In genomic region chr2:166301161-166301560, GRCm38 (mm10) we compare ENCODE assay signal across 8 mouse cellular contexts.
A peak's percentile ranks its signal among the peaks of the same experiment; 100 is the strongest.
DNase-seq lines count a peak whose midpoint lies in the region; ATAC-seq and TF ChIP-seq lines count a peak whose summit lies in the region.

No protein-coding gene starts in this region.

- H3K4me2 ChIP-seq in hindbrain, embryonic 13.5 days, result no peak overlapping the region
- H3K4me2 ChIP-seq in intestine, postnatal 0 days (replicated peaks; ENCODE audit: low read depth), result no peak overlapping the region

- H3K9me3 ChIP-seq in hindbrain, embryonic 13.5 days, result 0 out of 2 replicates have a peak, but pooled peaks cover 3% of the 10 kb centered on the region
- H3K9me3 ChIP-seq in intestine, postnatal 0 days (ENCODE audit: control insufficient read depth), result no peaks in the 10 kb centered on the region

- H3K9ac ChIP-seq in hindbrain, embryonic 13.5 days, result no peak overlapping the region
- H3K9ac ChIP-seq in intestine, postnatal 0 days (ENCODE audit: low read depth, low read length), result no peak overlapping the region

- peaks cover 12% of the 10 kb centered on the region; the same call in 1 of the 2 replicates for H3K27me3 ChIP-seq in hindbrain, embryonic 13.5 days
- H3K27me3 ChIP-seq in intestine, postnatal 0 days (replicated peaks; ENCODE audit: control insufficient read depth, insufficient read depth, low read length), result no peaks in the 10 kb centered on the region

- H3K4me1 ChIP-seq in hindbrain, embryonic 13.5 days (replicated peaks), result peaks cover 24% of the 10 kb centered on the region
- no peaks in the 10 kb centered on the region for H3K4me1 ChIP-seq in intestine, postnatal 0 days (replicated peaks; ENCODE audit: control insufficient read depth, insufficient read depth, low read length)

- 77% methylated on average over 9 of the region's 9 CpGs for WGBS in hindbrain, embryonic 13.5 days
- WGBS in intestine, postnatal 0 days, result 58% methylated on average over 9 of the region's 9 CpGs

- H3K4me3 ChIP-seq in hindbrain, embryonic 13.5 days, result no peak overlapping the region
- H3K4me3 ChIP-seq in intestine, postnatal 0 days (ENCODE audit: low read depth, low read length), result no peak overlapping the region

- ATAC-seq in cerebellum, adult (ENCODE audit: insufficient number of reproducible peaks, low FRiP score, low TSS enrichment), result no peak
- ATAC-seq in hindbrain, embryonic 13.5 days (ENCODE audit: low FRiP score), result no peak
- no peak for ATAC-seq in intestine, postnatal 0 days

- no peak overlapping the region for H3K27ac ChIP-seq in hindbrain, embryonic 13.5 days
- no peak overlapping the region for H3K27ac ChIP-seq in intestine, postnatal 0 days (ENCODE audit: low read depth, low read length)

- DNase-seq in cerebellum, adult 11 months, result peak; percentile 8
- DNase-seq in MN1 (ENCODE audit: low spot score), result peak; percentile 84
- DNase-seq in cerebellum, postnatal 36 days, result peak; percentile 55 to 62
- peak; percentile 82 to 90 for DNase-seq in kidney, postnatal 25 days
- peak; percentile 73 for DNase-seq in skeletal muscle tissue, adult 2 months (ENCODE audit: low read depth, low spot score)

- TF ChIP-seq CTCF in intestine, postnatal 0 days (IDR thresholded peaks at IDR 0.05; ENCODE audit: low read depth), result no peak

- no peaks in the 10 kb centered on the region for H3K36me3 ChIP-seq in hindbrain, embryonic 13.5 days
- no peaks in the 10 kb centered on the region for H3K36me3 ChIP-seq in intestine, postnatal 0 days (ENCODE audit: control insufficient read depth, insufficient read depth)

Comparison
In these comparisons a context has a peak if more than half of its experiments do, and no peak if none do; other contexts are left out.
1. DNase-seq: peak in every context shown above with its lines; median percentile 86 in kidney, postnatal 25 days; 84 in MN1; 73 in skeletal muscle tissue, adult 2 months; 58 in cerebellum, postnatal 36 days; 8 in cerebellum, adult 11 months.